Mouse (Mus musculus) small intestine, adult 2 months (tissue): ENCODE measurements around the gene Acyp1.

Experiments
- CTCF ChIP-seq: fragments of 200-500 bp; IDR thresholded peaks from 2 replicates; pipeline ENCODE4 v1.5.1; 2012; ENCODE audit warnings: low read depth, mild to moderate bottlenecking, control low read depth, inconsistent platforms, low read length, moderate library complexity, mixed read lengths; ENCODE audit not compliant: insufficient replicate concordance, insufficient read length; ENCODE audit errors: extremely low read depth
- POLR2A ChIP-seq: fragments of 200-500 bp; IDR thresholded peaks from 2 replicates; pipeline ENCODE4 v1.6.1; 2012; ENCODE audit warnings: low read depth, mild to moderate bottlenecking, control low read depth, inconsistent platforms, low read length, moderate library complexity

GRCm38 (mm10) chr12:85304725-85305124 is 16.5 kb upstream of the Acyp1 start:
- TF ChIP-seq CTCF (no peak), POLR2A (no peak)
